Mouse (Mus musculus): ENCODE measurements around the gene Gm815.

The Gm815 gene

GRCm38 (mm10) chr19:26885616-26886015, at the start of gene Gm815:
Gene Gm815, plus strand, starts transcription at chr19:26885881.
- no peak for DNase-seq (ENCODE audit: low spot score)

GRCm38 (mm10) chr19:26837626-26838025, 48.1 kb upstream of the Gm815 start:
- DNase-seq (ENCODE audit: low spot score): no peak

GRCm38 (mm10) chr19:26843896-26844295, 41.8 kb upstream of the Gm815 start:
- no peak for DNase-seq (ENCODE audit: low spot score)

- no peak for DNase-seq (ENCODE audit: low spot score)
Measured at GRCm38 (mm10) chr19:26844813-26845212, 40.9 kb upstream of the Gm815 start.

- DNase-seq (ENCODE audit: low spot score): peak; percentile 75
Measured at GRCm38 (mm10) chr19:26845276-26846016, 40.2 kb upstream of the Gm815 start.

GRCm38 (mm10) chr19:26846017-26846285, 39.7 kb upstream of the Gm815 start:
- no peak for DNase-seq (ENCODE audit: low spot score)

GRCm38 (mm10) chr19:26851017-26851782, 34.5 kb upstream of the Gm815 start:
- no peak for DNase-seq (ENCODE audit: low spot score)

- DNase-seq (ENCODE audit: low spot score): no peak
Measured at GRCm38 (mm10) chr19:26852325-26852900, 33.3 kb upstream of the Gm815 start.

GRCm38 (mm10) chr19:26853701-26854282, 31.9 kb upstream of the Gm815 start:
- DNase-seq (ENCODE audit: low spot score): no peak

- DNase-seq (ENCODE audit: low spot score): no peak
Measured at GRCm38 (mm10) chr19:26854661-26855060, 31.0 kb upstream of the Gm815 start.

- DNase-seq (ENCODE audit: low spot score): no peak
Measured at GRCm38 (mm10) chr19:26855152-26855551, 30.5 kb upstream of the Gm815 start.

GRCm38 (mm10) chr19:26858427-26859194, 27.1 kb upstream of the Gm815 start:
- no peak for DNase-seq (ENCODE audit: low spot score)

GRCm38 (mm10) chr19:26859195-26859570, 26.5 kb upstream of the Gm815 start:
- no peak for DNase-seq (ENCODE audit: low spot score)

GRCm38 (mm10) chr19:26863662-26864061, 22.0 kb upstream of the Gm815 start:
- DNase-seq (ENCODE audit: low spot score): no peak

GRCm38 (mm10) chr19:26864975-26865690, 20.5 kb upstream of the Gm815 start:
- DNase-seq (ENCODE audit: low spot score): no peak

- no peak for DNase-seq (ENCODE audit: low spot score)
Measured at GRCm38 (mm10) chr19:26865736-26866135, 19.9 kb upstream of the Gm815 start.

GRCm38 (mm10) chr19:26869591-26869990, 16.1 kb upstream of the Gm815 start:
- DNase-seq (ENCODE audit: low spot score): no peak

- DNase-seq (ENCODE audit: low spot score): no peak
Measured at GRCm38 (mm10) chr19:26870280-26870679, 15.4 kb upstream of the Gm815 start.

- DNase-seq (ENCODE audit: low spot score): no peak
Measured at GRCm38 (mm10) chr19:26871096-26871495, 14.6 kb upstream of the Gm815 start.

GRCm38 (mm10) chr19:26872886-26873285, 12.8 kb upstream of the Gm815 start:
- DNase-seq (ENCODE audit: low spot score): no peak

- no peak for DNase-seq (ENCODE audit: low spot score)
Measured at GRCm38 (mm10) chr19:26875601-26876000, 10.1 kb upstream of the Gm815 start.

Data from T-cell, adult 2 months (primary cell).